Comparison of ENCODE assay signal across 20 mouse cellular contexts in genomic region chr13:40167871-40168270, GRCm38 (mm10).
A peak's percentile ranks its signal among the peaks of the same experiment; 100 is the strongest.
DNase-seq lines count a peak whose midpoint lies in the region; ATAC-seq lines count a peak whose summit lies in the region.
"Had no signal": no experiment of that assay in that cellular context is flagged by ENCODE, and none has a peak within 500 bp of the region (broad histone marks: within the 10 kb centered on the region; RNA-seq: fewer than 3 reads in every experiment).

No protein-coding gene starts in this region.

- H3K4me1 ChIP-seq in heart, embryonic 12.5 days (replicated peaks): no peaks in the 10 kb centered on the region
- 0 out of 2 replicates have a peak, but pooled peaks cover 3% of the 10 kb centered on the region for H3K4me1 ChIP-seq in heart, embryonic 10.5 days
- peaks cover 13% of the 10 kb centered on the region for H3K4me1 ChIP-seq in embryonic facial prominence, embryonic 10.5 days
- H3K4me1 ChIP-seq in forebrain, embryonic 13.5 days: no peaks in the 10 kb centered on the region
- H3K4me1 ChIP-seq: liver, embryonic 13.5 days had no signal

- no peak overlapping the region for H3K27ac ChIP-seq in heart, embryonic 12.5 days (ENCODE audit: poor library complexity, severe bottlenecking)
- no peak overlapping the region for H3K27ac ChIP-seq in heart, embryonic 10.5 days
- H3K27ac ChIP-seq in embryonic facial prominence, embryonic 10.5 days (replicated peaks): no peak overlapping the region
- no peak overlapping the region for H3K27ac ChIP-seq in forebrain, embryonic 13.5 days
- H3K27ac ChIP-seq: left cerebral cortex, adult 2 months; limb, embryonic 12.5 days; liver, embryonic 13.5 days; neural tube, embryonic 13.5 days had no signal

- no peaks in the 10 kb centered on the region for H3K27me3 ChIP-seq in heart, embryonic 12.5 days (replicated peaks)
- H3K27me3 ChIP-seq in heart, embryonic 10.5 days (ENCODE audit: insufficient read depth, poor library complexity, severe bottlenecking): no peaks in the 10 kb centered on the region
- peaks cover 17% of the 10 kb centered on the region; the same call in 1 of the 2 replicates for H3K27me3 ChIP-seq in embryonic facial prominence, embryonic 10.5 days (replicated peaks; ENCODE audit: low read depth, poor library complexity, severe bottlenecking)
- H3K27me3 ChIP-seq in forebrain, embryonic 13.5 days: no peaks in the 10 kb centered on the region
- H3K27me3 ChIP-seq: limb, embryonic 12.5 days; liver, embryonic 13.5 days; neural tube, embryonic 13.5 days had no signal

- WGBS in heart, embryonic 12.5 days: 53% methylated on average over 7 of the region's 7 CpGs
- 55% methylated on average over 7 of the region's 7 CpGs for WGBS in heart, embryonic 10.5 days
- WGBS in embryonic facial prominence, embryonic 10.5 days: 35% methylated on average over 7 of the region's 7 CpGs
- 73% methylated on average over 7 of the region's 7 CpGs for WGBS in forebrain, embryonic 13.5 days

- ATAC-seq in heart, embryonic 12.5 days (ENCODE audit: insufficient number of reproducible peaks, low FRiP score): 0 out of 2 replicates have a peak, but pooled peaks have one; percentile 45
- no peak for ATAC-seq in forebrain, embryonic 13.5 days
- ATAC-seq: forebrain, embryonic 14.5 days; hindbrain, embryonic 16.5 days had no signal

- H3K4me3 ChIP-seq in heart, embryonic 12.5 days: no peak overlapping the region
- H3K4me3 ChIP-seq in heart, embryonic 10.5 days: no peak overlapping the region
- H3K4me3 ChIP-seq in embryonic facial prominence, embryonic 10.5 days: no peak overlapping the region
- H3K4me3 ChIP-seq in forebrain, embryonic 13.5 days: no peak overlapping the region
- H3K4me3 ChIP-seq: left cerebral cortex, adult 2 months; limb, embryonic 12.5 days; liver, embryonic 13.5 days; neural tube, embryonic 13.5 days had no signal

- H3K9ac ChIP-seq in heart, embryonic 12.5 days: no peak overlapping the region
- no peak overlapping the region for H3K9ac ChIP-seq in forebrain, embryonic 13.5 days
- H3K9ac ChIP-seq: limb, embryonic 12.5 days; liver, embryonic 13.5 days; neural tube, embryonic 13.5 days had no signal

- no peaks in the 10 kb centered on the region for H3K36me3 ChIP-seq in heart, embryonic 12.5 days
- H3K36me3 ChIP-seq in heart, embryonic 10.5 days: no peaks in the 10 kb centered on the region
- no peaks in the 10 kb centered on the region for H3K36me3 ChIP-seq in embryonic facial prominence, embryonic 10.5 days (replicated peaks)
- H3K36me3 ChIP-seq in forebrain, embryonic 13.5 days (ENCODE audit: poor library complexity, severe bottlenecking): no peaks in the 10 kb centered on the region
- H3K36me3 ChIP-seq: limb, embryonic 12.5 days; liver, embryonic 13.5 days; neural tube, embryonic 13.5 days had no signal

- no peak for DNase-seq in heart, embryonic 10.5 days (ENCODE audit: low spot score)
- peak; percentile 6 to 30 for DNase-seq in kidney, postnatal 4 days
- no peak for DNase-seq in kidney, adult 9 months
- peak; percentile 68 for DNase-seq in embryonic facial prominence, embryonic 10.5 days (ENCODE audit: low spot score)
- peak; percentile 57 for DNase-seq in mesoderm, embryonic 11.5 days (ENCODE audit: low read depth, low spot score)
- no peak for DNase-seq in layer of hippocampus, postnatal 36 days
- DNase-seq: cerebellum, postnatal 10 days; heart, adult 11 months; heart, postnatal 14 days; kidney, adult 8-10 months; liver, embryonic 13.5 days; right cerebral cortex, postnatal 4 days; thymus, postnatal 25 days had no signal

- H3K9me3 ChIP-seq in heart, embryonic 12.5 days (replicated peaks): no peaks in the 10 kb centered on the region
- no peaks in the 10 kb centered on the region for H3K9me3 ChIP-seq in heart, embryonic 10.5 days
- H3K9me3 ChIP-seq in embryonic facial prominence, embryonic 10.5 days: no peaks in the 10 kb centered on the region
- no peaks in the 10 kb centered on the region for H3K9me3 ChIP-seq in forebrain, embryonic 13.5 days (replicated peaks)
- H3K9me3 ChIP-seq: limb, embryonic 12.5 days; liver, embryonic 13.5 days; neural tube, embryonic 13.5 days had no signal

- H3K4me2 ChIP-seq in heart, embryonic 12.5 days: no peak overlapping the region
- no peak overlapping the region for H3K4me2 ChIP-seq in forebrain, embryonic 13.5 days
- H3K4me2 ChIP-seq: limb, embryonic 12.5 days; liver, embryonic 13.5 days; neural tube, embryonic 13.5 days had no signal

Comparison
In these comparisons a context has a peak if more than half of its experiments do, and no peak if none do; other contexts are left out.
1. DNase-seq: peak in kidney, postnatal 4 days (2 of 2), embryonic facial prominence, embryonic 10.5 days (single experiment) and mesoderm, embryonic 11.5 days (single experiment); none in heart, embryonic 10.5 days (single experiment), kidney, adult 9 months (single experiment) and layer of hippocampus, postnatal 36 days (0 of 2).